Mouse (Mus musculus): ENCODE results near the gene Klhdc10. TPM values are rescaled to one million over a fixed set of nuclear protein-coding genes. Genes with fewer than 3 reads are reported as not detected.

Gene Klhdc10
- polyA plus RNA-seq, 1 experiment from 2014 or later: 42.8 TPM

DNA sequence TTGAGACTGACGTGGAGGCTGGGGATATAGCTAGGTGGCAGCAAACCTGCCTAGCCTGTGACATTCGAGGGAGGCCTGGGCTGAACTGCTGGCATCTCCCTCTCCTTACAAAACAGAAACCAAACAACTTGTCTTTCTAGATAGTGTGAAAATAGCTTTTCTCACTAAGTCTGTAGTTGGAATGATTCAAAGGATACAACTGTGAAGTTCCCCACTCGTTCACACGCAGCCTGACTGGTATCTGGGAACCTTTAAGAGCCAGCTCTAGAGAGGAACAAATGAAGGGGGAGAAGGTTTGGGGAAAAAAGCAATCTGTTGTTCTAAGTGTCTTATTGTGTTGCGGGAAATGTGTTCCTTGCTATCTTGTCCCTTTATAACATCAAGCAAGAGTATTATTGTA is 57.0 kb downstream of the Klhdc10 start:
- no peak overlapping the region for H3K4me3 ChIP-seq (ENCODE audit: low read length)
- 80% methylated on average over 5 of the region's 5 CpGs for WGBS
- H3K27ac ChIP-seq (ENCODE audit: low read depth, low read length): no peak overlapping the region
- peaks cover 8% of the 10 kb centered on the region for H3K36me3 ChIP-seq (ENCODE audit: control insufficient read depth, insufficient read depth, low read length)
- no peak overlapping the region for H3K9ac ChIP-seq (ENCODE audit: low read depth, low read length)
- H3K9me3 ChIP-seq (ENCODE audit: control insufficient read depth, low read length): no peaks in the 10 kb centered on the region
- peaks cover 32% of the 10 kb centered on the region for H3K4me1 ChIP-seq (ENCODE audit: control insufficient read depth, insufficient read depth, low read length)
- no peak overlapping the region for H3K4me2 ChIP-seq (replicated peaks; ENCODE audit: low read depth, low read length)
- no peak for ATAC-seq (ENCODE audit: low FRiP score, low TSS enrichment)
- H3K27me3 ChIP-seq (ENCODE audit: control insufficient read depth, insufficient read depth, low read length): no peaks in the 10 kb centered on the region

DNA sequence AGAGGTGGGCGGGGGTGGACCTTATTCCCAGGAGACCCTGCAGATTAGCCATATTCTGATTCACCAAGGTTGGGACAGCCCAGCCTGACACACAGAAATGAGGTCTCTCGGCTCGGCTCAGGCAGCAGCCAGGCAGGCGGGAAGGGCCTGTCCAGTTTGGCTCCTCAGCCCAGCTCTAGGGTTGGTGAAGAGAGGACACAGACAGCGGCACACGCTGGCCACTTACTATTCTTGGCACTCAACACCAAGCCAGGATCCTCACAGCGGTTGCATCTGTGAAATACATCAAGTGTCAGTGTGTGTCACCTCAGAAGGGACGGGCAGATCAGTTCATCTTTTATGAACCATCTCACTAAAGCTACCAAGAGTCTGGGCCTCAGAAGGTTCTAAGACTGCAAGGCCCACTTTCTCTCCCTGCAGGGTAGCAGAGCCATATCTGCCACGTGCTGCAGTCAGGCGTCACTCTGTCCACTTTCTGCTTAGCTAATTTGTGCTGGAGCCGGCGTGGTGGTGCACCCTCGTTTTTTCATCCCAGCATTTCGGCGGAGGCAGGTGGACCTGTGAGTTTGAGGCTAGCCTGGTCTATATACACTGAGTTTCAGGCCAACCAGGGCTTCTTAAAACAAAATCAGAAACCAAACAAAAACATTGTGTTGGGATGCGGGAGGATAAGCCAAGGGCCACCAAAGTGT is 57.5 kb downstream of the Klhdc10 start:
- H3K4me3 ChIP-seq (ENCODE audit: low read length): peak overlapping the region; percentile 41
- WGBS: 66% methylated on average over 16 of the region's 16 CpGs

GRCm38 (mm10) chr6:30459811-30460749 is 58.4 kb downstream of the Klhdc10 start:
- Histone ChIP-seq H3K9me3 (ENCODE audit: control insufficient read depth, low read length) (no peaks in the 10 kb centered on the region), H3K4me1 (ENCODE audit: control insufficient read depth, insufficient read depth, low read length) (peaks cover 32% of the 10 kb centered on the region), H3K27me3 (ENCODE audit: control insufficient read depth, insufficient read depth, low read length) (no peaks in the 10 kb centered on the region), H3K36me3 (ENCODE audit: control insufficient read depth, insufficient read depth, low read length) (peaks cover 6% of the 10 kb centered on the region), H3K4me3 (ENCODE audit: low read length) (peak overlapping the region; percentile 41), H3K9ac (ENCODE audit: low read depth, low read length) (peak overlapping the region; percentile 67), H3K27ac (ENCODE audit: low read depth, low read length) (peak overlapping the region; percentile 98), H3K4me2 (replicated peaks; ENCODE audit: low read depth, low read length) (peak overlapping the region; percentile 52)
- WGBS: 6% methylated on average over 40 of the region's 40 CpGs
- ATAC-seq (ENCODE audit: low FRiP score, low TSS enrichment): peak; percentile 5

More for the DNA sequence above, 57.5 kb downstream of the Klhdc10 start:
- Histone ChIP-seq H3K9me3 (ENCODE audit: control insufficient read depth, low read length) (no peaks in the 10 kb centered on the region), H3K27ac (ENCODE audit: low read depth, low read length) (peak overlapping the region; percentile 98), H3K9ac (ENCODE audit: low read depth, low read length) (peak overlapping the region; percentile 67), H3K36me3 (ENCODE audit: control insufficient read depth, insufficient read depth, low read length) (peaks cover 6% of the 10 kb centered on the region), H3K4me2 (replicated peaks; ENCODE audit: low read depth, low read length) (peak overlapping the region; percentile 52), H3K27me3 (ENCODE audit: control insufficient read depth, insufficient read depth, low read length) (no peaks in the 10 kb centered on the region), H3K4me1 (ENCODE audit: control insufficient read depth, insufficient read depth, low read length) (peaks cover 32% of the 10 kb centered on the region)
- ATAC-seq (ENCODE audit: low FRiP score, low TSS enrichment): no peak

- WGBS: 9% methylated on average over 18 of the region's 19 CpGs
- no peaks in the 10 kb centered on the region for H3K36me3 ChIP-seq (ENCODE audit: control insufficient read depth, insufficient read depth, low read length)
- peak overlapping the region; percentile 52 for H3K4me2 ChIP-seq (replicated peaks; ENCODE audit: low read depth, low read length)
- peak overlapping the region; percentile 67 for H3K9ac ChIP-seq (ENCODE audit: low read depth, low read length)
- H3K4me3 ChIP-seq (ENCODE audit: low read length): peak overlapping the region; percentile 2; the same call in 1 of the 2 replicates
- H3K4me1 ChIP-seq (ENCODE audit: control insufficient read depth, insufficient read depth, low read length): peaks cover 37% of the 10 kb centered on the region
- ATAC-seq (ENCODE audit: low FRiP score, low TSS enrichment): peak; percentile 92
- H3K27me3 ChIP-seq (ENCODE audit: control insufficient read depth, insufficient read depth, low read length): no peaks in the 10 kb centered on the region
- H3K9me3 ChIP-seq (ENCODE audit: control insufficient read depth, low read length): no peaks in the 10 kb centered on the region
- H3K27ac ChIP-seq (ENCODE audit: low read depth, low read length): peak overlapping the region; percentile 98
These were observed 59.2 kb downstream of the Klhdc10 start for GRCm38 (mm10) chr6:30460750-30461446.

DNA sequence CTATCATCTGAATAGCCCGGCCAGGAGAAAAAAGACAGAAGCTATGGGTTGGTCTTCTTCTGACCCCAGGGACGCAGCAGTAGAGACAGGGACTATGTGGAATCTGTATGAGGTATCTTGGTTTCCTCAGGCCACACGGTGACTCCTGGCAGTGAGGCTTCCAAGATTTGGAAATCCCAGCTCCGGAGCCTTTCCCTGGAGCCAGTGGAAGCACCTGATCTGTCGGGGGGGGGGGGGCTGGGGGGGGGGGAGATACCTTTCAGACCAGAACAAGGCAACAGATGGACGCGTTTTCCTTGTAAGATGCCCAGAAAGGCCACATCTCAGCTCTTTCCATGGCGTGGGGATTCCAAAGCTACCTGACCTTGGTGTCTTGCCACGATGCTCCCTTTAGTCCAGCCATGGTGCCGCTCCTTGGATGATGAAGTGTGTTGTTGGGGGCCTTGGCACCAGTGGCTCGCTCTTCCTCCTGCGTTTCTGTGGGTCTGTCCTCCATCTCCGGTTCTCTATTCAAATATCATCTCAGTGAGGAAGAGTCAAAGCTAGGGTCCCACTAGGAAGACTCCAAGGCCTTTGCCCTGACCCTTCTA is 60.2 kb downstream of the Klhdc10 start:
- Histone ChIP-seq H3K9ac (ENCODE audit: low read depth, low read length) (no peak overlapping the region), H3K4me2 (replicated peaks; ENCODE audit: low read depth, low read length) (no peak overlapping the region), H3K27ac (ENCODE audit: low read depth, low read length) (peak overlapping the region; percentile 98), H3K36me3 (ENCODE audit: control insufficient read depth, insufficient read depth, low read length) (no peaks in the 10 kb centered on the region), H3K4me1 (ENCODE audit: control insufficient read depth, insufficient read depth, low read length) (peaks cover 38% of the 10 kb centered on the region), H3K4me3 (ENCODE audit: low read length) (no peak overlapping the region), H3K27me3 (ENCODE audit: control insufficient read depth, insufficient read depth, low read length) (no peaks in the 10 kb centered on the region), H3K9me3 (ENCODE audit: control insufficient read depth, low read length) (no peaks in the 10 kb centered on the region)
- ATAC-seq (ENCODE audit: low FRiP score, low TSS enrichment): no peak
- WGBS: 78% methylated on average over 13 of the region's 13 CpGs

- whole genome bisulfite sequencing: 4% methylated on average over 7 of the region's 7 CpGs
These were observed 61.2 kb downstream of the Klhdc10 start for GRCm38 (mm10) chr6:30462822-30463221.

DNA sequence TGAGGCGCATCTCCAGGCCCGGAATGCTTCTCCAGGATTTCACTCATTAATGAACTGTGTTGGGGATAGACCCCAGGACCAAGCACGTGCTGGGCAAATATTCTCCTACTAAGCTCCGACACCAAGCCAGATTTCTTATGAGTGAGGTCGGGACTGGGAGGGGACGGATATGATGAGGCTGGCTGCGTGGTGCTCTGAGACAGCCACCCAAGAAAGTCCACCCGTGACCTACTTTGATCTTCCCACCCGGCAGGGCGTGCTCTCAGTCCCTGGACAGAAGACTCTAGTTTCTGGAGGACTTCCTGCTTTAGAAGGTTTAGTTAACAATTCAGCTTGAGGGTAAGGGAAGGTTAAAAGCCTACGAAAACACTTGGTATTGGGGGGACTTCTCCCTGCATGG is 63.9 kb downstream of the Klhdc10 start:
- 76% methylated on average over 11 of the region's 11 CpGs for WGBS

More at GRCm38 (mm10) chr6:30462822-30463221, 61.2 kb downstream of the Klhdc10 start:
- H3K9me3 ChIP-seq (ENCODE audit: control insufficient read depth, low read length): no peaks in the 10 kb centered on the region
- H3K27ac ChIP-seq (ENCODE audit: low read depth, low read length): peak overlapping the region; percentile 71
- peaks cover 38% of the 10 kb centered on the region for H3K4me1 ChIP-seq (ENCODE audit: control insufficient read depth, insufficient read depth, low read length)
- ATAC-seq (ENCODE audit: low FRiP score, low TSS enrichment): no peak
- H3K27me3 ChIP-seq (ENCODE audit: control insufficient read depth, insufficient read depth, low read length): no peaks in the 10 kb centered on the region
- H3K9ac ChIP-seq (ENCODE audit: low read depth, low read length): no peak overlapping the region
- no peak overlapping the region for H3K4me3 ChIP-seq (ENCODE audit: low read length)
- no peaks in the 10 kb centered on the region for H3K36me3 ChIP-seq (ENCODE audit: control insufficient read depth, insufficient read depth, low read length)
- no peak overlapping the region for H3K4me2 ChIP-seq (replicated peaks; ENCODE audit: low read depth, low read length)

GRCm38 (mm10) chr6:30468058-30468457 is 66.4 kb downstream of the Klhdc10 start:
- Histone ChIP-seq H3K4me1 (ENCODE audit: control insufficient read depth, insufficient read depth, low read length) (peaks cover 17% of the 10 kb centered on the region), H3K9me3 (ENCODE audit: control insufficient read depth, low read length) (no peaks in the 10 kb centered on the region), H3K4me2 (replicated peaks; ENCODE audit: low read depth, low read length) (no peak overlapping the region), H3K4me3 (ENCODE audit: low read length) (no peak overlapping the region), H3K36me3 (ENCODE audit: control insufficient read depth, insufficient read depth, low read length) (no peaks in the 10 kb centered on the region), H3K9ac (ENCODE audit: low read depth, low read length) (no peak overlapping the region), H3K27me3 (ENCODE audit: control insufficient read depth, insufficient read depth, low read length) (no peaks in the 10 kb centered on the region), H3K27ac (ENCODE audit: low read depth, low read length) (no peak overlapping the region)
- no peak for ATAC-seq (ENCODE audit: low FRiP score, low TSS enrichment)
- WGBS: 76% methylated on average over 1 of the region's 1 CpGs

More for the DNA sequence above, 63.9 kb downstream of the Klhdc10 start:
- Histone ChIP-seq H3K4me2 (replicated peaks; ENCODE audit: low read depth, low read length) (no peak overlapping the region), H3K4me1 (ENCODE audit: control insufficient read depth, insufficient read depth, low read length) (peaks cover 38% of the 10 kb centered on the region), H3K4me3 (ENCODE audit: low read length) (no peak overlapping the region), H3K27me3 (ENCODE audit: control insufficient read depth, insufficient read depth, low read length) (no peaks in the 10 kb centered on the region), H3K36me3 (ENCODE audit: control insufficient read depth, insufficient read depth, low read length) (no peaks in the 10 kb centered on the region), H3K9ac (ENCODE audit: low read depth, low read length) (no peak overlapping the region), H3K9me3 (ENCODE audit: control insufficient read depth, low read length) (no peaks in the 10 kb centered on the region), H3K27ac (ENCODE audit: low read depth, low read length) (no peak overlapping the region)
- no peak for ATAC-seq (ENCODE audit: low FRiP score, low TSS enrichment)
